Mouse (Mus musculus): ENCODE measurements around the gene Mcu.

Gene Mcu

DNA sequence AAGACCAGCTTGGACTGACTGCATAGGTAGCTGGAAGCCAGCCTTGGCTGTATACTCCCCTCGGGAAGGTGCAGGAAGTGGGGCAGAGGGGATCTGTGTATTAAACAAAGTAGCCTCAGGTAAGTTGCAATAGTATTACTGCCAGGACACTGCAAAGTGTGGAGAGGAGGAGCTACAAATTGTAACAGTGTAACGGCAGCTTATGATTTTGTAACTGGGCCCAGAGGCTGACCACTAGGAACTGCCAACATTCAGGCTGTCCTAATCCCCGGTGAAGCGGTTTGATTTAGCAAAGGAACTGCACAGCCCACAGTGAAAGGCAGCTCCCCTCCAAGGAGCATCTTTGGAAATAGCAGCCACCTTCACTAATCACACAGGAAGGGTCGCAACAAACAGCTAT is 3.2 kb downstream of the Mcu start:
- DNase-seq (ENCODE audit: low read depth, low spot score), result peak; percentile 37

DNA sequence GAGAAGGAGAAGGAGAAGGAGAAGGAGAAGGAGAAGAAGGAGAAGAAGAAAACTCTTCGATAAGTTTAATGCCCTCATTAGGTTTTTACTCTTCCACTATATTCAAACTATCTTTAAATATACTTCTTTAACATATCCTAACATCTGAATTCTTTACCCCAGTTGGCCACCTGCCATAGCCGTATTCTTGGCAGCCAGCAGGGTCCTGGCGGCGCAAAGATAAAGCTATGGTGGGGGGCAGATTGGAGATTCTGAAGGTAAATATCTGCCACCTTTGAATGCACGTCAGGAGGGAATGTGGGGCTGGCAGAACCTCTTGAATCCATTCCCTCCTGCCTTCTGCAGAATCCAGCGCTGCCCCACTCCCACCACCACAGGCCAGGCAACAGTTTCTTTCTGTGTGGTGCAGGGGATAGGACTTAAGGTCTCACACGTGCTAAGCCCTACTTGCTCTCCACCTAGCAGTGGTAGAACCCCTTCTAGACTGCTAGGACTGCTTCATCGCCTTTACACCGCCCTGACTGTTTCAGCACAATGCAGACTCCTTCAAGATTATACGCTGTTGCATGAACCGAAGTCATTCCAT is 11.5 kb downstream of the Mcu start:
- no peak for DNase-seq (ENCODE audit: low read depth, low spot score)

DNA sequence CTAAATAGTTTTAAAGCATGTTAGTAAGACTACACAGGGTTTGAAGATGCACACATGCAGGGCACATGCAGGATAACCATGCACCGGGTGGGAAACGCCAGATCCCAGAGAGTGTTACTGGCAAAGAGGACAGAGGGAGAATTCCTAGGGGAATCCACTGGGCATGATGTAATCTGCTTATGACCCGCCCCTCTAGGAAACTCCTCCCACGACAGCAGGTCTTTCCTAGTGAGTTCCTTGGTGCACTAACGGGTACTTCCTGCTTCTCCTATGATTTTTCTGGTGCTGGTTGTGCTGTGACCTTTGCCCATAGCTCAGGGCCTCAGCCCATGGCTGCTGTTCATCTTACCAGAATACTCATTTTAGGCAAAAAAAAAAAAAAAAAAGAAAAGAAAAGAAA is 12.6 kb downstream of the Mcu start:
- no peak for DNase-seq (ENCODE audit: low read depth, low spot score)

- no peak for DNase-seq (ENCODE audit: low read depth, low spot score)
Measured at GRCm38 (mm10) chr10:59602891-59603290, 13.6 kb downstream of the Mcu start.

DNA sequence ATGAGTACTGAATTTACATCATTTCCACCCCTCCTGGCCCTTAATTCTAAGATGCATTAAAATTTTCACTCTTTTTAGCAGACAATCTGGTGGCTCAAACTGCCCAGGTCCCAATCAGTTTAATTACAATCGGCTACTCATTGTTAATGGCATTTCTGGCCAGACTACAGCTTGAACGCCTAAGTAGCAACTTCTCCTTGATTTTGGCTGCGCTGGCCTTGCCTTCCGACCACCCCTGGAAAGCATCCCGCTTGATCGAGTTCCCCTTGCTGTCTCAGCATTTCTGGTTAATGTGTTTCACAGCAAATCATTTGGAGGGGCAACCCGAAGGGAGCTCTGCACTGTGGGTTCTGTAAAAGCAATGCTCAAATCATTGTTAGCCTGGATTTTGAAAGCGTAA is 14.4 kb downstream of the Mcu start:
- no peak for DNase-seq (ENCODE audit: low read depth, low spot score)

DNA sequence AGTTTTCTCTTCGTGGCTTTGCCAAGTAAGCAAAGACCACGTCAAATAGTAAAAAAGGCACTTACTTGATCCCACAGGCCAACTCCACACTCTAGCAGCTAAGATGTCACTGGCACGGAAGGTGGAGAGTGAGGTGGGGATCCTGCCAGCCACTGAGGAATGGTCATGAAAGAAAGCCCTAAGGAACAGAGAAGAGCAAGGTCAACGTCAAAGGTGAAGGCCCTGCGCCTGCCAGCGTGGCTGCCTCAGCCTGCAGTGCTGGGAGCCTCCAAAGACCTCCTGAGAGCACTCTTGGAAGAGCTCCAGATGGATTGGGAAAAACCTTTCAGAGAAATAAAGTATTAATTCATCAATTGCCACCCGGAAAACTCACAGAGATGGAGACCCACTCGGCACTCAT is 16.0 kb downstream of the Mcu start:
- DNase-seq (ENCODE audit: low read depth, low spot score), result no peak

- peak; percentile 30 for DNase-seq (ENCODE audit: low read depth, low spot score)
Measured at GRCm38 (mm10) chr10:59593826-59594570, 22.5 kb downstream of the Mcu start.

DNA sequence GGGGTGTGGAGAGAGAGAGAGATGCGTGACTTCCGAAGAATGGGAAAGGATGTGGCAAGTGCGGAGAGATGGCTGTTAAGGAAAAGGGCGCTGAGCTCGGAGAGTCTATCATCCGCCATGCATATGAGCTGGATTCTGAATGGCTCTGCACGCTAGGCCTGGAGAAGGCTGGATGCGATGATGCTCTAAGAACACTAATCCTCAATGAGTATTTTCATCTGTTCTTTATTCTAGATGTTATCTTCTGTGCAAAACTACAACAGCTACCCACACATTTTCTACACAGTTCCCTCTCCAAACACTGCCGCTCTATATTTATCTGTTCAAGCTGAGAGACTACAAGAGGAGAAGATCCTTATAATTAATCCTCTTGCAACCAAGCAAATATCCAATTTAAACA is 25.9 kb downstream of the Mcu start:
- DNase-seq (ENCODE audit: low read depth, low spot score), result no peak

DNA sequence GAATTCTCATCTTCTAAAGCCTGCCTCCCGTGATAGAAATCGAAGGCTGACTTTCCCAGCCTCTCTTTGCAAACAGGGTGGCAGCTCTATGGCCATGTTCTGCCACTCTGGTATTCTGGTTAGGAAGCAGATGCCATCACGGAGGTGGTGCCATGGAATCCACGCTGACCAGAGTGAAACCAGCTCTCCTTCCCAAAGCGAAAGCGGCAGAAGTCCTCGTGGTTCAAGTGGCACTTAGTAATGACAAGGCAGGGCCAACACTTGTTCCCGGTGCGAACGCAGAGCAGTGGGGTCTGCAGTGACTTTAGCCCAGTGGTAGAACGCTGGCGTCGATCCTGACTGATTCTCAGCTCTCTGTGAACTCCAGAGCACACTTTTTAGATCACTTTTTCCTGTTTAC is 26.6 kb downstream of the Mcu start:
- no peak for DNase-seq (ENCODE audit: low read depth, low spot score)

GRCm38 (mm10) chr10:59589420-59589819 is 27.1 kb downstream of the Mcu start:
- no peak for DNase-seq (ENCODE audit: low read depth, low spot score)

- DNase-seq (ENCODE audit: low read depth, low spot score), result no peak
Measured at GRCm38 (mm10) chr10:59588135-59588534, 28.4 kb downstream of the Mcu start.

DNA sequence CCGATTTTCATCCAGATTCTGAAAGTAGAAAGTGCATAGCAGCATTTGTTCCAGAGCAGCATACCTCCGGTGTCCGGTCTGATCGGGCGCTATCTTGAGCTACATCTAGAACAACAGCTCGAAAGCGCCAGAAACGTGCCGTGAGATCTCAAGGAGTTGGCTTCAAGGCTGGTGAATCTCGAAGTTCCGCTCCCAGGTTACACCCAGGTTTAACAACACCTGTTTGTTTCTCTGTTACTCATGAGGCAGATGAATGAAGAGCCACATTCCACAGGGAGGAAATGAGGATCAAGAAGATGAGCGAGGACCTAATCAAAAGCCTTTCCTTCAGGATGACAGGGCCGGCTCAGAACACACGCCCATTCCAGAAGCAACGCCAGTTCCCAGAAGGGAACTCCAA is 29.7 kb downstream of the Mcu start:
- no peak for DNase-seq (ENCODE audit: low read depth, low spot score)

- no peak for DNase-seq (ENCODE audit: low read depth, low spot score)
Measured at GRCm38 (mm10) chr10:59585621-59586020, 30.9 kb downstream of the Mcu start.

DNA sequence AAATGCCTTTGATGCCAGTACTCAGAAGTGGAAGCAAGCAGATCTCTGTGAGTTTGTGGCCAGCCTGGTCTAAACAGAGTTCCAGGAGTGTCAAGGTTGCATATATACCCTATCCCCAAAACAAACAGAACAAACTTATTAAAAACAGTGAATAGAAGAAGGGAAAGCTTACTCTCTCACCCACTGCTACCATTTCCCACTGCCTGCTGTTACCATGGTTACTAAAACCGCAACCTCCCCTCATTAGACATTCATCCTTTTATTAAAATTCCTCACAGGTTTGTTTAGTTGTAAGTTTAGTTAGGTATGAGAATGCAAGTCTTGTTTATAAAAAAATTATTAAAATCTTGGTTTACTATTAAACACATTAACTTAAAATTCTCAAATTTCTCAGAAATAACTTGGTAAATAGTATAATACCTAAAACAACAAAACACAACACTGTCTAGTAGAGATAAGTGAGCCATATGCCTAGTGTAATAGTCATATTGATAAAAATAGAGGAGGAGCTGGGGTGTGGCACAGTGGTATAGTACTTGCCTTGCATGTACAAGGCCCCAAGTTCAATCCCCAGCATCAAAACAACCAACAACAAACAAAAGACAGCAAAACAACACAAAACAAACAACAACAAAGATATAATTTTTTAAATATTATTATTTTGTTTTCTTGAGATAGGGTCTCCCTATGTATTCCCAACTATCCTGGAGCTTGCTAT is 34.5 kb downstream of the Mcu start:
- DNase-seq (ENCODE audit: low read depth, low spot score), result no peak

- DNase-seq (ENCODE audit: low read depth, low spot score), result no peak
Measured at GRCm38 (mm10) chr10:59580593-59581149, 35.8 kb downstream of the Mcu start.

GRCm38 (mm10) chr10:59579645-59580044 is 36.8 kb downstream of the Mcu start:
- no peak for DNase-seq (ENCODE audit: low read depth, low spot score)

DNA sequence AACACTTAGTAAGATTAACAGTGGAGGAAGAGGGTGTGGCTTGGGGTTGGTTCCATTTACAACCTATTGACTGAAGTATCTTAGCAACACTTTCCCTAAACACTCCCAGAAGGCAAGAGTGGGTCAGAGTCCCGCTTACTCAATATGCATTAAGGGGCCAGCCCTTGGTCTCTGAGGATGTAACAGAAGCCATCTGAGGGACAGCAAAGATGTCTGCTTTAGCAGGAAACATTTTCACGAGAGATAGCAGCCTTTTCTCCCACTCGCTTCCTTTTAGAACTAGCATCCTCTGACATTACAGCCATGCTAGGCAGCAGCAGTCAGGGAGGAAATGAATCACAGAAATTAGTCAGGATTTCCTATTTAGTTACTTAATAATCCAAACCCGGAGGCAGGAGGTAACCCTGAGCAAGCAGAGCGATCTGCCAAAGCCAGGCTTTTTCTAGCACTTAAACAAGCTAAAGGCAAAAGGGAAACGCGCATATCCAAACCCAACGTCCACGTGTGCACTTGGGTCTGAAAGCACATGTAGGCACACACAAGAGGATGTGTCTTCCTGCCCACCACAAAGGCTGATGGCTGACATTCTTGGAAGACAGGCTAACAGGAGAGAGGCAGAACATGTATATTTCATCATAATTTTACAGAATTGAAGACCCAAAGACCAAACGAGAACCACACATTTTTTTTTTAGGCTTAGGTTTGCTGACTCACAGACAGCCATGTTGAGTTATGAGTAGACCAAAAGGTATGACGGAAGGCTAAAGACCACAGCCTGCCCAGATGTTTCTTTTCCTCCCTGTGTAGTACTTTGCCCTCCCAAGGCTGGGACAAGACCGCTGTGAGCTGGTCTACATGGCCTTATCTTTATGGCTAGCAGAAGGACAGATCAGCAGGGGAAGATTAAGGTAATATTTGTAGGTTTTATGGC is 38.4 kb downstream of the Mcu start:
- peak; percentile 50 for DNase-seq (ENCODE audit: low read depth, low spot score)

DNA sequence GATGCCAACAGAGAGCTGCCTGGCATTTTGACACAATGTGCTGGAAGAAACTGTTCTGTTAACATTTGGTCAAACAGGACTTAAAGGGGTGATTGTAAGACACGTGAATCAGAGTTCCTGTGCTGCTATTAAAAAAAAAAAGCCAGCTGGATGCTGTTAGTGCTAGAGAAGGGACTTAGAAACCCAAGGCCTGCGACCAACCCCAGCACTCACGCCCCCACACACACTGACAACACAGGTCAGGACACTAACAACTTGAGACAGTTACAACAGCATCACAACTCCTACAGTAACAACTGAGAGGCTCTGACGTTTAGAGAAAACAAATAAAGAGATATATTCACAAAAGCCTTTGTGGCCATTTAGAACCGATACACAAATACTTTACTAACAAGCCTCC is 40.2 kb downstream of the Mcu start:
- no peak for DNase-seq (ENCODE audit: low read depth, low spot score)

- no peak for DNase-seq (ENCODE audit: low read depth, low spot score)
Measured at GRCm38 (mm10) chr10:59571964-59572363, 44.5 kb downstream of the Mcu start.

GRCm38 (mm10) chr10:59571273-59571672 is 45.2 kb downstream of the Mcu start:
- DNase-seq (ENCODE audit: low read depth, low spot score), result no peak

- no peak for DNase-seq (ENCODE audit: low read depth, low spot score)
Measured at GRCm38 (mm10) chr10:59570780-59571179, 45.7 kb downstream of the Mcu start.

- no peak for DNase-seq (ENCODE audit: low read depth, low spot score)
Measured at GRCm38 (mm10) chr10:59570360-59570759, 46.1 kb downstream of the Mcu start.

Measured in skeletal muscle tissue, adult 2 months (tissue).